Mouse (Mus musculus) kidney, adult 8-10 months (tissue): ENCODE data around the gene Ndp.

Experiments used
- DNase-seq, 2 experiments: peaks; one replicate each; pipeline ENCODE4 v3.0.0; 2022

The Ndp gene

DNA sequence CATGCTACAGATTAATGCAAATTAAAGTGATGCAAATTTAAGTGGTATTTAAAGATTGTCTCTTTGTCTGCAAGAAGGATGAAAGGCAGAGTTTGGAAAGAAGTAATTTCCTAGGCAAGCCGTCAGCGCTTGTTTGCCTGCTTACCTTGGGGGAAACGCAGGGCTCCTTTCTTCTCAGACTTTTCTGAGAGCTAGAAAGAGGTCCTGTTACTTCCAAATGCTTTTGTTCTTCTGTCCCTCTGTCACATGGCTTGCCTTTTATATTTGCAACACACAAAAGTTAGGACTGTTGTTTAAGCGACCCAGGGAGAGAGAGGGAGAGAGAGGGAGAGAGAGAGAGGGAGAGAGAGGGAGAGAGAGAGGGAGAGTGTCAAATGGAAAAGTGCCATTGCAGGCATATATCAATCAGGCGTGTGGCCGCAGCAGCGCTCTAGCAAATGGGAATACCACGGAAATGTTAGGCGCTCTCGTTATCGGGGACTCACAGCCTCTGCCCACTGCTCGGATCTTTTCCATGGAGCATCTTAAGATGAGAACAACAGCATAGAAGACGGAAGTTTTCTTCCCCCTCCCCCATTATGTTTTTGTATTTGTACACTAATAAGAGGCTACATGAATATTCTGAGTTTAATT lies at the start of gene Ndp:
Gene Ndp, minus strand, starts transcription at position 534 of the 633 bp plus-strand sequence.
- DNase-seq, result no peak

- DNase-seq, result no peak
Observed at GRCm38 (mm10) chrX:16954767-16955166, 43.2 kb upstream of the Ndp start.

- DNase-seq, result no peak
Observed at GRCm38 (mm10) chrX:16918006-16918405, 6.4 kb upstream of the Ndp start.

DNA sequence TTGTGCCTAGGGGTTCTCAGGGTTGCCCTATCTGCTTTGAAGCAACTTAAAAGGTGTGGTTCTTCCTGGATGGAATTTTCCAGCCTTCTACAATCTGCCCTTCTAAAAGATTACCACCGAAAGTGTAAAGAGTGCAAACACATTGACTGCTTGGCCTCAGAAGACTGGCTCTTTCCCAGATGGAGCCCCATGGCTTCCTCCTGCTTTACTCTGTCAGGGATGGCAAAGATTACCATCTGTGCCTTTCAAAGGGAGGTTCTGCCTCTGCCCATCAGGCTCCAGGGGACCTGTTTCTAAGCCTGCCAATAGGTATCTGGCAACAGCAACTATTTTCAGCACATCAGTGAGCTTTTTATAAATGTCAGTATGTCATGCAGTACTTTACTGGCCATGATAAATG lies 1.5 kb upstream of the Ndp start:
- no peak for DNase-seq

GRCm38 (mm10) chrX:16911911-16912310 lies 337 bp upstream of the Ndp start:
- no peak for DNase-seq

GRCm38 (mm10) chrX:16910211-16911095 lies 1.1 kb downstream of the Ndp start:
- DNase-seq, result no peak

DNA sequence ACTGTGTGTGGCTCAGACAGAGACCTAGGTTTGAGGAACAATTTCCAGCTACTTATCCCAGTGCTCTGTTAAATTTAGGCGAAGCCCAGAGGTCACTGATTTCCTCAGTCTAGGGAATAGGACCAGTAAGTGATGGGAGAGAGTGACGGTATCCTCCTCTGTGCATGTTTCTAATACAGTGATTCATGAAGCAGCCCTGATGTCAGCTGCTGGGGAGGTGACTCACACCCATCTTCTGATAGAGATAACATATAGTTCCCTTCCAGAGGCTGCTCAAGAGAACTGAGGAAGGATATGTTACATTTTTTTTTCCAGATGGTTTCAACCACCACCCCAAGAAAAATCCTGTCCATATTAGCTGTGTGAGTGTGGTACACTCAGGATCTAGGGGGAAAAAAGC lies 2.9 kb downstream of the Ndp start:
- DNase-seq, result no peak

- no peak for DNase-seq
Observed at GRCm38 (mm10) chrX:16907554-16907953, 4.0 kb downstream of the Ndp start.

- DNase-seq, result peak; percentile 8 to 49
Observed at GRCm38 (mm10) chrX:16894377-16895175, 17.0 kb downstream of the Ndp start.

GRCm38 (mm10) chrX:16867640-16868314 lies 43.8 kb downstream of the Ndp start:
- DNase-seq, result no peak

DNA sequence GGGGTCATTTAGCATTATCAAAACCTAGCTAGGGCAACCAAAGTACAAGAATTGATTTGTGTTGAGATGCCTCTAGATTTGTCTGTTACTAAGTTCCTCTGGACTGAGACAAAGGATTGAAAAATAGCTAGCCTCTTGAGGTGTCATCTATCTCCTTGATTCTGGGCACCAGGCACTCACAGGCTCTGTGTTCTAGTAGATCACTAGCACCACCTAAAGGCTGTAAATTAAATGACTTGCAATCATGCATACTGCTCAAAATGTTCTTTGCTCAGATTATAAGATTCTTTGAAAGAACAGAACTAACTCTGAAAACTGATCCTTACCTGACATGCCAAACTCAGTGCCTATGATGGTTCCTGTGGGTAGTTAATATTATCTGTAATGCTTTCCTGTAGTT lies 51.3 kb downstream of the Ndp start:
- no peak for DNase-seq

GRCm38 (mm10) chrX:16846034-16846433 lies 65.5 kb downstream of the Ndp start:
- no peak for DNase-seq

- DNase-seq, result no peak
Observed at GRCm38 (mm10) chrX:16841443-16841842, 70.1 kb downstream of the Ndp start.

DNA sequence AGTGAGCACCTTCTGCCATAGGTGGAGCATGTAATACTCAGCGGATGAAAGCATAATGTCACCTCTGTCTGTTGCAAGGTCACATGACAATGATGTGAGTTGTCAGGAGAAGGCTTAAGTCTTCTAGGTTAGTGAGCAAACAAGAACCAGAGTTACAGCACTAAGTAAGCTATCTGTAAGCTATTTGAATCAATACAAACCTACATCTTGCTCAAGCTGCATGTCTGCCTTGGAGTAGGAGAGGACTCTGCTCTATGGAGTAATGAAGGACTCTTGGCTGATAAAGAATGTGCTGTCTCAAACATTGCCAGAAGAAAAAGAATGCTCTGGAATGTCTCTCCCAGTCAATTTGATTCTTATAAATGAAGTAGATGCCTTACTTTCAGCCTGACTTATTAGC lies 74.3 kb downstream of the Ndp start:
- DNase-seq, result no peak

GRCm38 (mm10) chrX:16836488-16837082 lies 75.0 kb downstream of the Ndp start:
- no peak for DNase-seq
